Comparison of ENCODE assay signal across 20 mouse cellular contexts in genomic region chr15:40436688-40437087, GRCm38 (mm10).
A peak's percentile ranks its signal among the peaks of the same experiment; 100 is the strongest.
DNase-seq lines count a peak whose midpoint lies in the region; ATAC-seq and TF ChIP-seq lines count a peak whose summit lies in the region.
"Had no signal": no experiment of that assay in that cellular context is flagged by ENCODE, and none has a peak within 500 bp of the region (broad histone marks: within the 10 kb centered on the region; RNA-seq: fewer than 3 reads in every experiment).

No protein-coding gene starts in this region.

- H3K4me2 ChIP-seq in forebrain, embryonic 14.5 days (ENCODE audit: low read length): no peak overlapping the region
- H3K4me2 ChIP-seq in forebrain, embryonic 12.5 days: no peak overlapping the region
- H3K4me2 ChIP-seq in midbrain, embryonic 11.5 days: no peak overlapping the region
- no peak overlapping the region for H3K4me2 ChIP-seq in hindbrain, postnatal 0 days (ENCODE audit: low read depth, low read length)
- H3K4me2 ChIP-seq in midbrain, embryonic 16.5 days (ENCODE audit: low read length): no peak overlapping the region
- H3K4me2 ChIP-seq: embryonic facial prominence, embryonic 15.5 days; limb, embryonic 15.5 days had no signal

- no peak overlapping the region for H3K27ac ChIP-seq in forebrain, embryonic 14.5 days (ENCODE audit: low read depth, low read length)
- H3K27ac ChIP-seq in forebrain, embryonic 12.5 days: no peak overlapping the region
- no peak overlapping the region for H3K27ac ChIP-seq in midbrain, embryonic 11.5 days (ENCODE audit: low read depth, low read length)
- no peak overlapping the region for H3K27ac ChIP-seq in midbrain, embryonic 10.5 days (replicated peaks)
- H3K27ac ChIP-seq in hindbrain, postnatal 0 days: no peak overlapping the region
- H3K27ac ChIP-seq in midbrain, embryonic 16.5 days (ENCODE audit: low read length): peak overlapping the region; percentile 33; the same call in 1 of the 2 replicates
- no peak overlapping the region for H3K27ac ChIP-seq in thymus, adult 2 months (ENCODE audit: control insufficient read depth, insufficient read depth, low read length)
- H3K27ac ChIP-seq: embryonic facial prominence, embryonic 15.5 days; limb, embryonic 15.5 days had no signal

- 35% methylated on average over 3 of the region's 3 CpGs for WGBS in forebrain, embryonic 14.5 days
- WGBS in forebrain, embryonic 12.5 days: 39% methylated on average over 3 of the region's 3 CpGs
- WGBS in midbrain, embryonic 11.5 days: 40% methylated on average over 3 of the region's 3 CpGs
- 55% methylated on average over 3 of the region's 3 CpGs for WGBS in midbrain, embryonic 10.5 days
- WGBS in hindbrain, postnatal 0 days: 12% methylated on average over 3 of the region's 3 CpGs
- WGBS in midbrain, embryonic 16.5 days: 27% methylated on average over 3 of the region's 3 CpGs
- whole genome bisulfite sequencing in thymus, adult 2 months: 81% methylated on average over 3 of the region's 3 CpGs

- no peaks in the 10 kb centered on the region for H3K4me1 ChIP-seq in forebrain, embryonic 14.5 days (ENCODE audit: control insufficient read depth, insufficient read depth, low read length)
- no peaks in the 10 kb centered on the region for H3K4me1 ChIP-seq in forebrain, embryonic 12.5 days
- H3K4me1 ChIP-seq in midbrain, embryonic 11.5 days (ENCODE audit: control insufficient read depth, insufficient read depth, low read length): no peaks in the 10 kb centered on the region
- peaks cover 7% of the 10 kb centered on the region for H3K4me1 ChIP-seq in midbrain, embryonic 10.5 days
- H3K4me1 ChIP-seq in hindbrain, postnatal 0 days (ENCODE audit: insufficient read depth, low read length): no peaks in the 10 kb centered on the region
- H3K4me1 ChIP-seq in midbrain, embryonic 16.5 days (ENCODE audit: control insufficient read depth, insufficient read depth, low read length): peaks cover 3% of the 10 kb centered on the region
- no peaks in the 10 kb centered on the region for H3K4me1 ChIP-seq in thymus, adult 2 months (replicated peaks; ENCODE audit: control insufficient read depth, insufficient read depth, low read length)
- H3K4me1 ChIP-seq: embryonic facial prominence, embryonic 15.5 days; limb, embryonic 15.5 days had no signal

- TF ChIP-seq POLR2A in thymus, adult 2 months (IDR thresholded peaks at IDR 0.05; ENCODE audit: control insufficient read depth, extremely low read depth, insufficient read depth, low read length, poor library complexity): no peak

- no peak overlapping the region for H3K9ac ChIP-seq in forebrain, embryonic 14.5 days (ENCODE audit: low read length)
- H3K9ac ChIP-seq in forebrain, embryonic 12.5 days: no peak overlapping the region
- H3K9ac ChIP-seq in midbrain, embryonic 11.5 days (ENCODE audit: low read length): no peak overlapping the region
- no peak overlapping the region for H3K9ac ChIP-seq in hindbrain, postnatal 0 days (replicated peaks; ENCODE audit: low read length)
- no peak overlapping the region for H3K9ac ChIP-seq in midbrain, embryonic 16.5 days (ENCODE audit: low read depth, low read length)
- H3K9ac ChIP-seq: embryonic facial prominence, embryonic 15.5 days; limb, embryonic 15.5 days had no signal

- no peak for TF ChIP-seq CTCF in hindbrain, postnatal 0 days (IDR thresholded peaks at IDR 0.05; ENCODE audit: low read depth)
- TF ChIP-seq CTCF in thymus, adult 2 months (IDR thresholded peaks at IDR 0.05; ENCODE audit: borderline replicate concordance, control insufficient read depth, extremely low read depth, insufficient read depth, low read length, poor library complexity): no peak

- no peaks in the 10 kb centered on the region for H3K27me3 ChIP-seq in forebrain, embryonic 14.5 days (replicated peaks; ENCODE audit: control insufficient read depth, insufficient read depth, low read length)
- H3K27me3 ChIP-seq in forebrain, embryonic 12.5 days: no peaks in the 10 kb centered on the region
- H3K27me3 ChIP-seq in midbrain, embryonic 11.5 days (ENCODE audit: control insufficient read depth, insufficient read depth, low read length): no peaks in the 10 kb centered on the region
- H3K27me3 ChIP-seq in midbrain, embryonic 10.5 days (ENCODE audit: low read depth, poor library complexity, severe bottlenecking): no peaks in the 10 kb centered on the region
- no peaks in the 10 kb centered on the region for H3K27me3 ChIP-seq in hindbrain, postnatal 0 days (ENCODE audit: insufficient read depth, low read length)
- H3K27me3 ChIP-seq in midbrain, embryonic 16.5 days (ENCODE audit: control insufficient read depth, insufficient read depth, low read depth, low read length): no peaks in the 10 kb centered on the region
- H3K27me3 ChIP-seq in thymus, adult 2 months (ENCODE audit: control insufficient read depth, insufficient read depth, low read length): no peaks in the 10 kb centered on the region
- H3K27me3 ChIP-seq: embryonic facial prominence, embryonic 15.5 days; limb, embryonic 15.5 days had no signal

- no peaks in the 10 kb centered on the region for H3K9me3 ChIP-seq in forebrain, embryonic 14.5 days (replicated peaks; ENCODE audit: control insufficient read depth, low read length)
- no peaks in the 10 kb centered on the region for H3K9me3 ChIP-seq in forebrain, embryonic 12.5 days
- no peaks in the 10 kb centered on the region for H3K9me3 ChIP-seq in midbrain, embryonic 11.5 days (ENCODE audit: control insufficient read depth, low read length)
- H3K9me3 ChIP-seq in midbrain, embryonic 10.5 days (replicated peaks): no peaks in the 10 kb centered on the region
- H3K9me3 ChIP-seq in hindbrain, postnatal 0 days (ENCODE audit: low read length): no peaks in the 10 kb centered on the region
- H3K9me3 ChIP-seq in midbrain, embryonic 16.5 days (replicated peaks; ENCODE audit: control insufficient read depth, low read length, poor library complexity, severe bottlenecking): no peaks in the 10 kb centered on the region
- H3K9me3 ChIP-seq: embryonic facial prominence, embryonic 15.5 days; limb, embryonic 15.5 days had no signal

- H3K4me3 ChIP-seq in forebrain, embryonic 14.5 days (ENCODE audit: low read depth, low read length): no peak overlapping the region
- H3K4me3 ChIP-seq in forebrain, embryonic 12.5 days (replicated peaks): no peak overlapping the region
- H3K4me3 ChIP-seq in midbrain, embryonic 11.5 days (ENCODE audit: low read depth, low read length): no peak overlapping the region
- H3K4me3 ChIP-seq in midbrain, embryonic 10.5 days: no peak overlapping the region
- no peak overlapping the region for H3K4me3 ChIP-seq in hindbrain, postnatal 0 days (ENCODE audit: low read length)
- no peak overlapping the region for H3K4me3 ChIP-seq in midbrain, embryonic 16.5 days (ENCODE audit: low read depth, low read length)
- H3K4me3 ChIP-seq in thymus, adult 2 months (ENCODE audit: control insufficient read depth, insufficient read depth, low read length): no peak overlapping the region
- H3K4me3 ChIP-seq: embryonic facial prominence, embryonic 15.5 days; limb, embryonic 15.5 days had no signal

- no peaks in the 10 kb centered on the region for H3K36me3 ChIP-seq in forebrain, embryonic 14.5 days (ENCODE audit: control insufficient read depth, insufficient read depth, low read length)
- H3K36me3 ChIP-seq in forebrain, embryonic 12.5 days (replicated peaks): no peaks in the 10 kb centered on the region
- no peaks in the 10 kb centered on the region for H3K36me3 ChIP-seq in midbrain, embryonic 11.5 days (ENCODE audit: control insufficient read depth, insufficient read depth, low read length)
- no peaks in the 10 kb centered on the region for H3K36me3 ChIP-seq in midbrain, embryonic 10.5 days
- no peaks in the 10 kb centered on the region for H3K36me3 ChIP-seq in hindbrain, postnatal 0 days (ENCODE audit: insufficient read depth, low read length)
- no peaks in the 10 kb centered on the region for H3K36me3 ChIP-seq in midbrain, embryonic 16.5 days (ENCODE audit: control insufficient read depth, insufficient read depth, low read length)
- H3K36me3 ChIP-seq in thymus, adult 2 months (ENCODE audit: control insufficient read depth, insufficient read depth, low read length): no peaks in the 10 kb centered on the region
- H3K36me3 ChIP-seq: embryonic facial prominence, embryonic 15.5 days; limb, embryonic 15.5 days had no signal

- DNase-seq in forebrain, embryonic 14.5 days (ENCODE audit: low spot score): peak; percentile 42
- DNase-seq in midbrain, embryonic 11.5 days (ENCODE audit: low spot score, missing footprints): no peak
- no peak for DNase-seq in midbrain, embryonic 10.5 days (ENCODE audit: low spot score)
- peak; percentile 54 for DNase-seq in hindbrain, postnatal 0 days (ENCODE audit: low spot score)
- DNase-seq in thymus, postnatal 25 days: no peak
- DNase-seq in thymus, adult 2 months: no peak
- DNase-seq: adrenal gland, postnatal 14 days; cerebellum, adult 11 months; cerebellum, adult 9-11 months; kidney, adult 18-20 months; layer of hippocampus, adult 9-11 months; left cerebral cortex, postnatal 4 days; lung, postnatal 4 days; thymus, postnatal 14 days had no signal

- ATAC-seq in forebrain, embryonic 14.5 days: no peak
- no peak for ATAC-seq in forebrain, embryonic 12.5 days (ENCODE audit: low FRiP score)
- peak; percentile 73; the same call in 1 of the 2 replicates for ATAC-seq in midbrain, embryonic 11.5 days (ENCODE audit: low FRiP score)
- ATAC-seq in hindbrain, postnatal 0 days: no peak
- ATAC-seq in midbrain, embryonic 16.5 days: peak; percentile 87
- ATAC-seq: CD4-positive, CD25-positive, alpha-beta regulatory T cell, adult 4 months; inflammation-experienced regulatory T-cells, adult 6 months had no signal

Comparison
In these comparisons a context has a peak if more than half of its experiments do, and no peak if none do; other contexts are left out.
1. ATAC-seq: peak in midbrain, embryonic 11.5 days (single experiment) and midbrain, embryonic 16.5 days (single experiment); none in forebrain, embryonic 14.5 days (single experiment), forebrain, embryonic 12.5 days (single experiment) and hindbrain, postnatal 0 days (single experiment).
2. DNase-seq: peak in forebrain, embryonic 14.5 days (single experiment) and hindbrain, postnatal 0 days (single experiment); none in midbrain, embryonic 11.5 days (single experiment), midbrain, embryonic 10.5 days (single experiment), thymus, postnatal 25 days (single experiment) and thymus, adult 2 months (single experiment).